Mouse (Mus musculus) spleen, adult 2 months (tissue): Measurements from ENCODE around the gene Serpinb6a.

ENCODE experiments used
- CTCF ChIP-seq: fragments of 200-500 bp; IDR thresholded peaks from 2 replicates; pipeline ENCODE4 v1.5.1; 2011; ENCODE audit warnings: mild to moderate bottlenecking, inconsistent platforms; ENCODE audit not compliant: insufficient read depth, insufficient read length, insufficient replicate concordance; ENCODE audit errors: extremely low read depth
- POLR2A ChIP-seq: fragments of 200-500 bp; IDR thresholded peaks from 2 replicates; pipeline ENCODE4 v1.6.1; 2011; ENCODE audit warnings: low read depth, low read length, inconsistent platforms

GRCm38 (mm10) chr13:33966025-33966412 is 36.6 kb downstream of the Serpinb6a start:
- no peak for TF ChIP-seq POLR2A
- TF ChIP-seq CTCF: no peak
